In genomic region chr3:95066570-95066969, GRCm38 (mm10) we compare ENCODE assay signal across 11 mouse cellular contexts. TPM values are rescaled to one million over a fixed set of nuclear protein-coding genes. Genes with fewer than 3 reads are reported as not detected.
A peak's percentile ranks its signal among the peaks of the same experiment; 100 is the strongest.
DNase-seq lines count a peak whose midpoint lies in the region; ATAC-seq and TF ChIP-seq lines count a peak whose summit lies in the region.
"Had no signal": no experiment of that assay in that cellular context is flagged by ENCODE, and none has a peak within 500 bp of the region (broad histone marks: within the 10 kb centered on the region; RNA-seq: fewer than 3 reads in every experiment).

No protein-coding gene starts in this region.

- no peak for TF ChIP-seq POLR2A in embryonic fibroblast, embryonic 13.5 days (IDR thresholded peaks at IDR 0.05; ENCODE audit: low read depth, low read length)

- H3K4me1 ChIP-seq in ES-E14 (ENCODE audit: control insufficient read depth in 2 of 2, insufficient read depth in 2 of 2, low read length in 2 of 2, poor library complexity in 1 of 2), result no peaks in the 10 kb centered on the region
- H3K4me1 ChIP-seq in embryonic fibroblast, embryonic 13.5 days (ENCODE audit: control insufficient read depth, insufficient read depth, low read length), result no peaks in the 10 kb centered on the region
- H3K4me1 ChIP-seq: neural tube, embryonic 13.5 days had no signal

- intact Hi-C loops in left cerebral cortex, postnatal 4 days (cut with DNase I), result no loop called here

- TF ChIP-seq CTCF in embryonic fibroblast, embryonic 13.5 days (IDR thresholded peaks at IDR 0.05; ENCODE audit: borderline replicate concordance, insufficient read depth, low read length), result no peak

- no peak overlapping the region for H3K4me3 ChIP-seq in ES-E14 (ENCODE audit: insufficient read depth in 1 of 2, low read depth in 1 of 2, low read length in 2 of 2, poor library complexity in 1 of 2, severe bottlenecking in 1 of 2)
- no peak overlapping the region for H3K4me3 ChIP-seq in embryonic fibroblast, embryonic 13.5 days (ENCODE audit: insufficient read depth, low read length)
- H3K4me3 ChIP-seq: neural tube, embryonic 13.5 days had no signal

- H3K9ac ChIP-seq in ES-E14 (ENCODE audit: insufficient read depth, low read depth, low read length, poor library complexity, severe bottlenecking), result no peak overlapping the region
- H3K9ac ChIP-seq: neural tube, embryonic 13.5 days had no signal

- peak; percentile 14 to 39 for DNase-seq in left cerebral cortex, adult 8-10 months (ENCODE audit: low spot score in 2 of 2)
- DNase-seq in left cerebral cortex, postnatal 4 days, result no peak
- DNase-seq in 3T3-L1 (ENCODE audit: low read depth, low spot score) (peak; percentile 99), ES-E14 (ENCODE audit: low read depth, low spot score) (peak; percentile 55)
- DNase-seq in layer of hippocampus, adult 18-20 months (ENCODE audit: low spot score in 2 of 2), result no peak
- DNase-seq: cerebellum, adult 18-20 months; kidney, postnatal 14 days; thymus, postnatal 14 days had no signal

- no peak for ATAC-seq in erythroid progenitor cell, adult 5-6 weeks (replicated peaks; ENCODE audit: low FRiP score, poor library complexity, severe bottlenecking)

- peaks cover 59% of the 10 kb centered on the region for H3K36me3 ChIP-seq in ES-E14 (ENCODE audit: control insufficient read depth, insufficient read depth, low read length, poor library complexity, severe bottlenecking)

- in situ Hi-C loops in ES-E14 (cut with MboI; ENCODE audit: low sequenced_read_pairs in 2 of 2, unreplicated experiment in 2 of 2), result no loop called here

- H3K27ac ChIP-seq in ES-E14 (ENCODE audit: insufficient read depth, low read depth, low read length, poor library complexity, severe bottlenecking), result no peak overlapping the region
- peak overlapping the region; percentile 53; the same call in 1 of the 2 replicates for H3K27ac ChIP-seq in embryonic fibroblast, embryonic 13.5 days (ENCODE audit: insufficient read depth, low read length)
- H3K27ac ChIP-seq: neural tube, embryonic 13.5 days had no signal

- no peaks in the 10 kb centered on the region for H3K9me3 ChIP-seq in ES-E14 (ENCODE audit: control insufficient read depth, insufficient read depth, low read depth, low read length)
- H3K9me3 ChIP-seq: neural tube, embryonic 13.5 days had no signal

TF ChIP-seq in ES-E14, 5 proteins besides CTCF, POLR2A, EP300 and RAD21:
- no peak for TF ChIP-seq HCFC1 (IDR thresholded peaks at IDR 0.05; ENCODE audit: borderline replicate concordance, insufficient read depth, low read length)
- TF ChIP-seq MAFK (IDR thresholded peaks at IDR 0.05; ENCODE audit: insufficient read depth, low read depth, low read length), result peak; percentile 91
- no peak for TF ChIP-seq ZNF384 (IDR thresholded peaks at IDR 0.05; ENCODE audit: low read depth, low read length)
- TF ChIP-seq ZC3H11A (IDR thresholded peaks at IDR 0.05; ENCODE audit: borderline replicate concordance, low read depth, low read length), result no peak
- no peak for TF ChIP-seq CHD2 (IDR thresholded peaks at IDR 0.05; ENCODE audit: low read depth, low read length)

RNA-seq across cellular contexts. Expression of gene Psmd4, which starts 24.2 kb away (rescaled TPM):
- 100 to 1,000 TPM; 153 to 167 (median 156) TPM for total RNA-seq in left cerebral cortex, adult 8-10 months (2022)
- 100 to 1,000 TPM; 144 to 158 TPM for total RNA-seq in left cerebral cortex, postnatal 4 days (2021)
- total RNA-seq in ES-E14 (2012; rRNA removed), result 258 and 291 TPM in 2 replicates
- 234 and 248 TPM in 2 replicates for polyA plus RNA-seq in embryonic fibroblast, embryonic 13.5 days (2011; ENCODE audit: insufficient read length, low read depth, missing spikeins)
- total RNA-seq in layer of hippocampus, adult 18-20 months (2021), result 100 to 1,000 TPM; 154 to 169 TPM
- total RNA-seq in erythroid progenitor cell, adult 5-6 weeks (2015; ENCODE audit: low replicate concordance), result 79.6 and 112 TPM in 2 replicates
- 111 and 160 TPM in 2 replicates for total RNA-seq in erythroid progenitor cell, adult 5-6 weeks (2017; ENCODE audit: low replicate concordance)

RNA-seq across cellular contexts. Expression of gene Pip5k1a, which starts 40.2 kb away (rescaled TPM):
- 10 to 100 TPM; 49.9 to 53.7 (median 51.0) TPM for total RNA-seq in left cerebral cortex, adult 8-10 months (2022)
- total RNA-seq in left cerebral cortex, postnatal 4 days (2021), result 10 to 100 TPM; 20.1 to 25.3 TPM
- 23.2 and 30.7 TPM in 2 replicates for total RNA-seq in ES-E14 (2012; rRNA removed)
- polyA plus RNA-seq in embryonic fibroblast, embryonic 13.5 days (2011; ENCODE audit: insufficient read length, low read depth, missing spikeins), result 73.5 and 78.1 TPM in 2 replicates
- 10 to 100 TPM; 69.1 to 71.7 TPM for total RNA-seq in layer of hippocampus, adult 18-20 months (2021)
- total RNA-seq in erythroid progenitor cell, adult 5-6 weeks (2015; ENCODE audit: low replicate concordance), result 17.3 and 26.4 TPM in 2 replicates
- 32.2 and 74.3 TPM in 2 replicates for total RNA-seq in erythroid progenitor cell, adult 5-6 weeks (2017; ENCODE audit: low replicate concordance)

RNA-seq across cellular contexts. Expression of gene Vps72, which starts 44.3 kb away (rescaled TPM):
- total RNA-seq in left cerebral cortex, adult 8-10 months (2022), result 10 to 100 TPM; 42.8 to 48.3 (median 43.1) TPM
- 10 to 100 TPM; 77.2 to 78.4 TPM for total RNA-seq in left cerebral cortex, postnatal 4 days (2021)
- total RNA-seq in ES-E14 (2012; rRNA removed), result 34.4 and 35.7 TPM in 2 replicates
- 37.2 and 40.4 TPM in 2 replicates for polyA plus RNA-seq in embryonic fibroblast, embryonic 13.5 days (2011; ENCODE audit: insufficient read length, low read depth, missing spikeins)
- total RNA-seq in layer of hippocampus, adult 18-20 months (2021), result 10 to 100 TPM; 46.7 to 48.2 TPM
- total RNA-seq in erythroid progenitor cell, adult 5-6 weeks (2015; ENCODE audit: low replicate concordance), result 11.5 and 13.4 TPM in 2 replicates
- 38.0 and 48.7 TPM in 2 replicates for total RNA-seq in erythroid progenitor cell, adult 5-6 weeks (2017; ENCODE audit: low replicate concordance)

RNA-seq across cellular contexts. Expression of gene Zfp687, which starts 51.3 kb away (rescaled TPM):
- total RNA-seq in left cerebral cortex, adult 8-10 months (2022), result 10 to 100 TPM; 33.2 to 36.0 (median 35.2) TPM
- 10 to 100 TPM; 23.6 to 25.4 TPM for total RNA-seq in left cerebral cortex, postnatal 4 days (2021)
- 19.8 and 20.6 TPM in 2 replicates for total RNA-seq in ES-E14 (2012; rRNA removed)
- 18.4 and 20.2 TPM in 2 replicates for polyA plus RNA-seq in embryonic fibroblast, embryonic 13.5 days (2011; ENCODE audit: insufficient read length, low read depth, missing spikeins)
- total RNA-seq in layer of hippocampus, adult 18-20 months (2021), result 10 to 100 TPM; 24.4 to 26.2 TPM
- total RNA-seq in erythroid progenitor cell, adult 5-6 weeks (2015; ENCODE audit: low replicate concordance), result 7.9 and 26.0 TPM in 2 replicates
- total RNA-seq in erythroid progenitor cell, adult 5-6 weeks (2017; ENCODE audit: low replicate concordance), result 6.6 and 8.1 TPM in 2 replicates

RNA-seq across cellular contexts. Expression of gene Tmod4, which starts 57.7 kb away (rescaled TPM):
- under 1 TPM in 2 of 4 experiments, not detected in 2; 0.51 to 0.62 TPM for total RNA-seq in left cerebral cortex, adult 8-10 months (2022)
- total RNA-seq in left cerebral cortex, postnatal 4 days (2021), result 1 to 10 TPM in 1 of 2 experiments, under 1 TPM in 1; 0.87 to 1.0 TPM
- 0.36 TPM in 1 of 2 replicates, not detected in the other for total RNA-seq in ES-E14 (2012; rRNA removed)
- polyA plus RNA-seq in embryonic fibroblast, embryonic 13.5 days (2011; ENCODE audit: insufficient read length, low read depth, missing spikeins), result not detected in 2 replicates
- total RNA-seq in layer of hippocampus, adult 18-20 months (2021), result under 1 TPM; 0.48 to 0.82 TPM
- total RNA-seq in erythroid progenitor cell, adult 5-6 weeks (2015; ENCODE audit: low replicate concordance), result not detected in 2 replicates
- not detected in 2 replicates for total RNA-seq in erythroid progenitor cell, adult 5-6 weeks (2017; ENCODE audit: low replicate concordance)

Comparison
In these comparisons a context has a peak if more than half of its experiments do, and no peak if none do; other contexts are left out.
1. DNase-seq: peak in left cerebral cortex, adult 8-10 months (2 of 2), 3T3-L1 (single experiment) and ES-E14 (single experiment); none in left cerebral cortex, postnatal 4 days (single experiment) and layer of hippocampus, adult 18-20 months (0 of 2).